ENCODE assay signal across 8 mouse cellular contexts in genomic region chr2:143217760-143218358, GRCm38 (mm10).
DNase-seq lines count a peak whose midpoint lies in the region; ATAC-seq lines count a peak whose summit lies in the region.
"Had no signal": no experiment of that assay in that cellular context is flagged by ENCODE, and none has a peak within 500 bp of the region (broad histone marks: within the 10 kb centered on the region; RNA-seq: fewer than 3 reads in every experiment).

No protein-coding gene starts in this region.

- H3K9me3 ChIP-seq in heart, embryonic 11.5 days (replicated peaks; ENCODE audit: control insufficient read depth, low read length) = no peaks in the 10 kb centered on the region

- no peaks in the 10 kb centered on the region for H3K4me1 ChIP-seq in heart, embryonic 11.5 days (ENCODE audit: control insufficient read depth, insufficient read depth, low read length)

- no peak for ATAC-seq in megakaryocyte progenitor cell, adult 5-6 weeks (replicated peaks; ENCODE audit: poor library complexity)
- ATAC-seq in heart, embryonic 11.5 days (replicated peaks; ENCODE audit: insufficient number of reproducible peaks, low FRiP score, low TSS enrichment) = no peak

- H3K27ac ChIP-seq in heart, embryonic 11.5 days (ENCODE audit: low read depth, low read length) = no peak overlapping the region

- no peak overlapping the region for H3K4me3 ChIP-seq in heart, embryonic 11.5 days (ENCODE audit: low read depth, low read length)

- WGBS in heart, embryonic 11.5 days (ENCODE audit: insufficient replicate concordance) = 67% methylated on average over 5 of the region's 5 CpGs

- no peak overlapping the region for H3K9ac ChIP-seq in heart, embryonic 11.5 days (ENCODE audit: low read depth, low read length)

- peak; percentile 10 for DNase-seq in adrenal gland, adult 2 months
- peak; percentile 98 for DNase-seq in brain, adult 2 months (ENCODE audit: low read depth, low spot score)
- DNase-seq in frontal cortex, postnatal 10 days (ENCODE audit: low spot score in 2 of 2) = peak; percentile 43 to 57
- DNase-seq in left cerebral cortex, postnatal 10 days (ENCODE audit: extremely low spot score in 1 of 2, low spot score in 2 of 2) = peak; percentile 56 to 78
- no peak for DNase-seq in urinary bladder, postnatal 25 days (ENCODE audit: low spot score)
- DNase-seq: lung, postnatal 14 days had no signal

- intact Hi-C loops in left cerebral cortex, postnatal 10 days (cut with DNase I) = no loop called here

- no peak overlapping the region for H3K4me2 ChIP-seq in heart, embryonic 11.5 days

- H3K27me3 ChIP-seq in heart, embryonic 11.5 days (ENCODE audit: control insufficient read depth, insufficient read depth, low read length) = no peaks in the 10 kb centered on the region

- no peaks in the 10 kb centered on the region for H3K36me3 ChIP-seq in heart, embryonic 11.5 days (ENCODE audit: control insufficient read depth, insufficient read depth, low read length)
